Mouse (Mus musculus) hindbrain, embryonic 13.5 days (tissue): ENCODE data around the gene Fbh1. TPM values are rescaled to one million over a fixed set of nuclear protein-coding genes. Genes with fewer than 3 reads are reported as not detected.

Experiments used
- ATAC-seq: fragments of 200-750 bp; cut with Nextera tagmentation; 2 replicates; pipeline ENCODE4 v1.8.0; 2017; ENCODE audit warnings: moderate TSS enrichment; ENCODE audit not compliant: low FRiP score
- H3K27ac ChIP-seq: fragments of 300-500 bp; sonication (generic); 2 replicates; pipeline ENCODE4 v1.5.1; 2015; ENCODE audit warnings: inconsistent platforms, mild to moderate bottlenecking, moderate library complexity
- H3K27me3 ChIP-seq: fragments of 300-500 bp; sonication (generic); 2 replicates; pipeline ENCODE4 v1.6.1; 2015; ENCODE audit warnings: mild to moderate bottlenecking, inconsistent platforms
- H3K36me3 ChIP-seq: fragments of 300-500 bp; sonication (generic); 2 replicates; pipeline ENCODE4 v1.6.1; 2015; ENCODE audit warnings: mild to moderate bottlenecking, inconsistent platforms
- H3K4me1 ChIP-seq: fragments of 300-500 bp; sonication (generic); replicated peaks from 2 replicates; pipeline ENCODE4 v1.6.1; 2015; ENCODE audit warnings: inconsistent platforms
- H3K4me2 ChIP-seq: fragments of 300-500 bp; sonication (generic); 2 replicates; pipeline ENCODE4 v1.6.1; 2015; ENCODE audit warnings: inconsistent platforms, mild to moderate bottlenecking, moderate library complexity
- H3K4me3 ChIP-seq: fragments of 300-500 bp; sonication (generic); 2 replicates; pipeline ENCODE4 v1.5.1; 2015; ENCODE audit warnings: mild to moderate bottlenecking, inconsistent platforms
- H3K9ac ChIP-seq: fragments of 300-500 bp; sonication (generic); 2 replicates; pipeline ENCODE4 v1.6.1; 2015; ENCODE audit warnings: mild to moderate bottlenecking, inconsistent platforms
- H3K9me3 ChIP-seq: fragments of 300-500 bp; sonication (generic); 2 replicates; pipeline ENCODE4 v1.6.1; 2016; ENCODE audit warnings: inconsistent platforms
- WGBS: fragments of 180-500 bp; shearing (Covaris S2); methylation state at CpG from one replicate; pipeline ENCODE4 v1.1.7; 2015; 5-methylcytosine and 5-hydroxymethylcytosine counted together
- polyA plus RNA-seq: library from polyadenylated mRNA; unstranded; fragments of >200 nt; fragmentation: Nextera tagmentation; extraction: Ambion mirVana; gene quantifications from 2 replicates; pipeline ENCODE4 v1.2.1, GENCODE M21; 2015

The Fbh1 gene
- 135 and 137 TPM in 2 replicates for polyA plus RNA-seq

GRCm38 (mm10) chr2:11777091-11778068 is at the start of gene Fbh1, which contains the start of gene Ankrd16:
TSS of gene Fbh1 (minus strand) at chr2:11777582.
TSS of gene Ankrd16 (plus strand) at chr2:11777876.
- H3K36me3 ChIP-seq: peaks cover 26% of the 10 kb centered on the region
- H3K4me2 ChIP-seq: peak within 1 kb of the TSS; percentile 87
- no peaks in the 10 kb centered on the region for H3K9me3 ChIP-seq
- no peaks in the 10 kb centered on the region for H3K27me3 ChIP-seq
- WGBS: under 1% methylated on average over 73 of the region's 73 CpGs
- H3K4me1 ChIP-seq: peaks cover 52% of the 10 kb centered on the region
- peak within 1 kb of the TSS; percentile 85 for H3K4me3 ChIP-seq
- H3K27ac ChIP-seq: peak within 1 kb of the TSS; percentile 96
- peak; percentile 97 for ATAC-seq
- peak within 1 kb of the TSS; percentile 89 for H3K9ac ChIP-seq

- WGBS: 88% methylated on average over 2 of the region's 2 CpGs
- H3K9me3 ChIP-seq: no peaks in the 10 kb centered on the region
Observed at GRCm38 (mm10) chr2:11801299-11801930, 24.0 kb upstream of the Fbh1 start.

GRCm38 (mm10) chr2:11797930-11798364 is 20.6 kb upstream of the Fbh1 start:
- Histone ChIP-seq H3K36me3 (peaks cover 23% of the 10 kb centered on the region), H3K4me2 (no peak overlapping the region), H3K4me1 (no peaks in the 10 kb centered on the region), H3K9ac (no peak overlapping the region), H3K27me3 (no peaks in the 10 kb centered on the region), H3K4me3 (no peak overlapping the region), H3K27ac (no peak overlapping the region), H3K9me3 (no peaks in the 10 kb centered on the region)
- no peak for ATAC-seq
- 78% methylated on average over 5 of the region's 5 CpGs for WGBS

More at GRCm38 (mm10) chr2:11801299-11801930, 24.0 kb upstream of the Fbh1 start:
- no peak overlapping the region for H3K27ac ChIP-seq
- H3K4me2 ChIP-seq: no peak overlapping the region
- ATAC-seq: no peak
- no peaks in the 10 kb centered on the region for H3K4me1 ChIP-seq
- no peak overlapping the region for H3K9ac ChIP-seq
- no peak overlapping the region for H3K4me3 ChIP-seq
- H3K36me3 ChIP-seq: peaks cover 4% of the 10 kb centered on the region; the same call in 1 of the 2 replicates
- no peaks in the 10 kb centered on the region for H3K27me3 ChIP-seq

GRCm38 (mm10) chr2:11794668-11795067 is 17.3 kb upstream of the Fbh1 start:
- 85% methylated on average over 4 of the region's 4 CpGs for WGBS
- Histone ChIP-seq H3K27me3 (no peaks in the 10 kb centered on the region), H3K9ac (no peak overlapping the region), H3K9me3 (no peaks in the 10 kb centered on the region), H3K27ac (no peak overlapping the region), H3K4me2 (no peak overlapping the region), H3K36me3 (peaks cover 54% of the 10 kb centered on the region), H3K4me3 (no peak overlapping the region), H3K4me1 (no peaks in the 10 kb centered on the region)
- no peak for ATAC-seq

- Histone ChIP-seq H3K27ac (no peak overlapping the region), H3K4me1 (peaks cover 17% of the 10 kb centered on the region), H3K27me3 (no peaks in the 10 kb centered on the region), H3K4me3 (no peak overlapping the region), H3K9ac (no peak overlapping the region), H3K4me2 (no peak overlapping the region), H3K36me3 (peaks cover 90% of the 10 kb centered on the region), H3K9me3 (no peaks in the 10 kb centered on the region)
- no peak for ATAC-seq
- WGBS: 95% methylated on average over 6 of the region's 6 CpGs
Observed at GRCm38 (mm10) chr2:11784159-11784558, 6.8 kb upstream of the Fbh1 start.

GRCm38 (mm10) chr2:11778087-11778823 is 873 bp upstream of the Fbh1 start:
- WGBS: under 1% methylated on average over 43 of the region's 43 CpGs

GRCm38 (mm10) chr2:11776415-11776814 is 967 bp downstream of the Fbh1 start:
- H3K27ac ChIP-seq: 0 out of 2 replicates have a peak overlapping the region, but pooled peaks have one; percentile 94

More at GRCm38 (mm10) chr2:11778087-11778823, 873 bp upstream of the Fbh1 start:
- no peaks in the 10 kb centered on the region for H3K27me3 ChIP-seq
- H3K4me2 ChIP-seq: peak overlapping the region; percentile 72
- H3K36me3 ChIP-seq: peaks cover 35% of the 10 kb centered on the region
- peak; percentile 91 for ATAC-seq
- peak overlapping the region; percentile 85 for H3K4me3 ChIP-seq
- H3K27ac ChIP-seq: peak overlapping the region; percentile 96
- peaks cover 51% of the 10 kb centered on the region for H3K4me1 ChIP-seq
- H3K9me3 ChIP-seq: no peaks in the 10 kb centered on the region
- H3K9ac ChIP-seq: peak overlapping the region; percentile 86

GRCm38 (mm10) chr2:11775121-11775520 is 2.3 kb downstream of the Fbh1 start:
- H3K36me3 ChIP-seq: peaks cover 5% of the 10 kb centered on the region; the same call in 1 of the 2 replicates
- H3K9me3 ChIP-seq: no peaks in the 10 kb centered on the region
- H3K27me3 ChIP-seq: no peaks in the 10 kb centered on the region
- no peak overlapping the region for H3K27ac ChIP-seq
- WGBS: 77% methylated on average over 5 of the region's 5 CpGs
- no peak overlapping the region for H3K4me3 ChIP-seq
- no peak for ATAC-seq
- no peak overlapping the region for H3K4me2 ChIP-seq
- no peak overlapping the region for H3K9ac ChIP-seq
- peaks cover 49% of the 10 kb centered on the region for H3K4me1 ChIP-seq

More at GRCm38 (mm10) chr2:11776415-11776814, 967 bp downstream of the Fbh1 start:
- Histone ChIP-seq H3K9me3 (no peaks in the 10 kb centered on the region), H3K36me3 (peaks cover 16% of the 10 kb centered on the region), H3K4me1 (peaks cover 56% of the 10 kb centered on the region), H3K4me2 (peak overlapping the region; percentile 87), H3K4me3 (peak overlapping the region; percentile 85), H3K9ac (peak overlapping the region; percentile 89), H3K27me3 (no peaks in the 10 kb centered on the region)
- 55% methylated on average over 8 of the region's 8 CpGs for WGBS
- ATAC-seq: no peak

- H3K4me2 ChIP-seq: no peak overlapping the region
- H3K9me3 ChIP-seq: no peaks in the 10 kb centered on the region
- ATAC-seq: no peak
- H3K27ac ChIP-seq: no peak overlapping the region
- H3K4me1 ChIP-seq: peaks cover 42% of the 10 kb centered on the region
- no peak overlapping the region for H3K4me3 ChIP-seq
- peaks cover 4% of the 10 kb centered on the region; the same call in 1 of the 2 replicates for H3K36me3 ChIP-seq
- no peaks in the 10 kb centered on the region for H3K27me3 ChIP-seq
- peak overlapping the region; percentile 15; the same call in 1 of the 2 replicates for H3K9ac ChIP-seq
- WGBS: 92% methylated on average over 10 of the region's 10 CpGs
Observed at GRCm38 (mm10) chr2:11774426-11774825, 3.0 kb downstream of the Fbh1 start.

- no peak overlapping the region for H3K4me3 ChIP-seq
- H3K36me3 ChIP-seq: peaks cover 15% of the 10 kb centered on the region
- 93% methylated on average over 4 of the region's 4 CpGs for WGBS
- ATAC-seq: no peak
- peaks cover 35% of the 10 kb centered on the region for H3K4me1 ChIP-seq
- no peak overlapping the region for H3K4me2 ChIP-seq
- no peaks in the 10 kb centered on the region for H3K27me3 ChIP-seq
- no peak overlapping the region for H3K9ac ChIP-seq
- H3K27ac ChIP-seq: no peak overlapping the region
- no peaks in the 10 kb centered on the region for H3K9me3 ChIP-seq
Observed at GRCm38 (mm10) chr2:11772401-11772800, 5.0 kb downstream of the Fbh1 start.

- Histone ChIP-seq H3K9me3 (no peaks in the 10 kb centered on the region), H3K27ac (no peak overlapping the region), H3K36me3 (peaks cover 22% of the 10 kb centered on the region), H3K4me3 (no peak overlapping the region), H3K27me3 (no peaks in the 10 kb centered on the region), H3K4me1 (peaks cover 33% of the 10 kb centered on the region), H3K4me2 (no peak overlapping the region), H3K9ac (no peak overlapping the region)
- WGBS: 92% methylated on average over 4 of the region's 4 CpGs
- ATAC-seq: no peak
Observed at GRCm38 (mm10) chr2:11771701-11772100, 5.7 kb downstream of the Fbh1 start.
